In the genomic region with DNA sequence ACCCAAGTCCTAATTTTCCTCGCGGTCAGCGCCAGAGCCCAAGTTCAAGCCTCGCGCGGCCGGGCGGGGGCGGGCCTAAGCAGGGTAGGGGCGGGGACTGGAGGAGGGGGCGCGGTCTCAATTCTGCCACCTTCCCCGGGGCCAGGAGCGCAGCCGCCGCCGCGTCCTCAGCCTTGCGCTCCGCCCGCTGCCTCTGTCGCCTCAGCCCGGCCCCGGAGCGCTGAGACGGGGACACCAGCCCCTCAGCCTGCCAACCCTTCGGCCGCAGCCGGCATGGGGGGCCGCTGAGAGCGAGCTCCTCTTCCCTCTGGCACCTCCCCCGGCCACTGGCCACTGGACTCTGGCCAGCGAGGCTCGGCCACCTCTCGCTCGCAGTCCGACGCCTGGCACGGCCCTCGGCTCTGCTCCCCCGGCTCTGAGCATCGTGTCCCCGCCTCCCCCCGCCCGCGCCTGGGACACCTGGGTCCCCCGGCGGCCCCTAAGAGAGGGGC, we compare ENCODE assay signal across 8 mouse cellular contexts. TPM values are rescaled to one million over a fixed set of nuclear protein-coding genes. Genes with fewer than 3 reads are reported as not detected.
DNase-seq lines count a peak whose midpoint lies in the region; ATAC-seq lines count a peak whose summit lies in the region.

A gene (plus strand): TSS at position 135 of the 491 bp plus-strand sequence.

- peak; percentile 93 for ATAC-seq in granulocyte monocyte progenitor cell, adult 5-6 weeks (replicated peaks; ENCODE audit: poor library complexity, severe bottlenecking)
- peak; percentile 88 for ATAC-seq in limb, embryonic 12.5 days (ENCODE audit: insufficient number of reproducible peaks, insufficient read depth, low FRiP score, low TSS enrichment, low read depth)
- ATAC-seq in midbrain, embryonic 15.5 days (replicated peaks) = peak; percentile 91

- peak within 1 kb of the TSS; percentile 80 for H3K4me3 ChIP-seq in limb, embryonic 12.5 days (replicated peaks)
- peak within 1 kb of the TSS; percentile 59 for H3K4me3 ChIP-seq in midbrain, embryonic 15.5 days

- 1% methylated on average over 48 of the region's 48 CpGs for WGBS in limb, embryonic 12.5 days
- WGBS in midbrain, embryonic 15.5 days = under 1% methylated on average over 43 of the region's 48 CpGs

- H3K4me1 ChIP-seq in limb, embryonic 12.5 days (replicated peaks) = peaks cover 20% of the 10 kb centered on the region
- peaks cover 28% of the 10 kb centered on the region for H3K4me1 ChIP-seq in midbrain, embryonic 15.5 days

- no peaks in the 10 kb centered on the region for H3K9me3 ChIP-seq in limb, embryonic 12.5 days
- no peaks in the 10 kb centered on the region for H3K9me3 ChIP-seq in midbrain, embryonic 15.5 days

- H3K4me2 ChIP-seq in limb, embryonic 12.5 days = peak within 1 kb of the TSS; percentile 99
- H3K4me2 ChIP-seq in midbrain, embryonic 15.5 days = peak within 1 kb of the TSS; percentile 85

- peak; percentile 74 to 82 for DNase-seq in urinary bladder, adult 18-20 months (ENCODE audit: low spot score in 2 of 2)
- no peak for DNase-seq in urinary bladder, postnatal 10 days (ENCODE audit: low spot score)
- DNase-seq in embryo, embryonic 9.5 days (ENCODE audit: extremely low spot score) = peak; percentile 91
- DNase-seq in kidney, adult 11 months = peak; percentile 76
- DNase-seq in spleen, adult 18-20 months = peak; percentile 61 to 80

- 0 out of 2 replicates have a peak within 1 kb of the TSS, but pooled peaks have one; percentile 62 for H3K27ac ChIP-seq in limb, embryonic 12.5 days
- H3K27ac ChIP-seq in midbrain, embryonic 15.5 days = peak within 1 kb of the TSS; percentile 74

- H3K9ac ChIP-seq in limb, embryonic 12.5 days (replicated peaks) = peak within 1 kb of the TSS; percentile 72
- peak within 1 kb of the TSS; percentile 70 for H3K9ac ChIP-seq in midbrain, embryonic 15.5 days

- peaks cover 36% of the 10 kb centered on the region for H3K27me3 ChIP-seq in limb, embryonic 12.5 days
- no peaks in the 10 kb centered on the region for H3K27me3 ChIP-seq in midbrain, embryonic 15.5 days (replicated peaks)

- peaks cover 32% of the 10 kb centered on the region for H3K36me3 ChIP-seq in limb, embryonic 12.5 days
- peaks cover 19% of the 10 kb centered on the region for H3K36me3 ChIP-seq in midbrain, embryonic 15.5 days (replicated peaks)

RNA-seq across cellular contexts. Expression of the gene that starts here (rescaled TPM):
- 2.0 TPM in 1 of 2 replicates, not detected in the other for total RNA-seq in granulocyte monocyte progenitor cell, adult 5-6 weeks (2014; fragmentation: Nextera tagmentation)
- 0.30 TPM in 1 of 2 replicates, not detected in the other for total RNA-seq in granulocyte monocyte progenitor cell, adult 5-6 weeks (2017)
- 2.5 and 3.3 TPM in 2 replicates for polyA plus RNA-seq in limb, embryonic 12.5 days (2016; fragmentation: Nextera tagmentation; extraction: Ambion mirVana)
- polyA plus RNA-seq in midbrain, embryonic 15.5 days (2015; fragmentation: Nextera tagmentation; extraction: Ambion mirVana) = 9.1 and 9.2 TPM in 2 replicates
